Mouse (Mus musculus) heart, postnatal 0 days (tissue): Measurements from ENCODE around the gene Tspan14. TPM values are rescaled to one million over a fixed set of nuclear protein-coding genes. Genes with fewer than 3 reads are reported as not detected.

Experiments used
- ATAC-seq: fragments of 200-750 bp; cut with Nextera tagmentation; 2 replicates; pipeline ENCODE4 v1.8.0; 2017; ENCODE audit warnings: low read depth, moderate number of reproducible peaks, moderate library complexity; ENCODE audit not compliant: insufficient read depth
- DNase-seq: peaks from one replicate; pipeline ENCODE4 v3.0.0-alpha.2; 2016; ENCODE audit warnings: low spot score
- H3K27ac ChIP-seq: fragments of 300-500 bp; sonication (generic); 2 replicates; pipeline ENCODE4 v1.5.1; 2014; ENCODE audit warnings: low read depth, mild to moderate bottlenecking
- H3K27me3 ChIP-seq: fragments of 300-500 bp; sonication (generic); 2 replicates; pipeline ENCODE4 v1.6.1; 2014; ENCODE audit warnings: low read length, mixed read lengths; ENCODE audit not compliant: control insufficient read depth, insufficient read depth
- H3K36me3 ChIP-seq: fragments of 300-500 bp; sonication (generic); replicated peaks from 2 replicates; pipeline ENCODE4 v1.6.1; 2014; ENCODE audit warnings: low read length, mixed read lengths; ENCODE audit not compliant: control insufficient read depth, insufficient read depth
- H3K4me1 ChIP-seq: fragments of 300-500 bp; sonication (generic); 2 replicates; pipeline ENCODE4 v1.6.1; 2014; ENCODE audit warnings: antibody characterized with exemption; ENCODE audit not compliant: control insufficient read depth, insufficient read depth
- H3K4me2 ChIP-seq: fragments of 300-500 bp; sonication (generic); 2 replicates; pipeline ENCODE4 v1.6.1; 2014; ENCODE audit warnings: low read depth, mild to moderate bottlenecking, low read length, moderate library complexity
- H3K4me3 ChIP-seq: fragments of 300-500 bp; sonication (generic); 2 replicates; pipeline ENCODE4 v1.5.1; 2014; ENCODE audit warnings: low read depth, low read length
- H3K9ac ChIP-seq: fragments of 300-500 bp; sonication (generic); replicated peaks from 2 replicates; pipeline ENCODE4 v1.6.1; 2014; ENCODE audit warnings: low read depth, low read length, mixed read lengths
- H3K9me3 ChIP-seq: fragments of 300-500 bp; sonication (generic); replicated peaks from 2 replicates; pipeline ENCODE4 v1.6.1; 2016; ENCODE audit warnings: low read length; ENCODE audit not compliant: control insufficient read depth
- CTCF ChIP-seq: IDR thresholded peaks from 2 replicates; pipeline ENCODE4 v1.5.1; 2016; ENCODE audit warnings: antibody characterized with exemption, control low read depth, low read depth
- EP300 ChIP-seq: IDR thresholded peaks from 2 replicates; pipeline ENCODE4 v1.6.1; 2016; ENCODE audit warnings: antibody characterized with exemption, low read depth
- WGBS: fragments of 180-500 bp; shearing (Covaris S2); extraction: QIAGEN DNeasy Blood & Tissue Kit; methylation state at CpG from one replicate; pipeline ENCODE4 v1.1.7; 2014; 5-methylcytosine and 5-hydroxymethylcytosine counted together
- polyA plus RNA-seq: library from polyadenylated mRNA; unstranded; fragments of >200 nt; fragmentation: Nextera tagmentation; extraction: Ambion mirVana; gene quantifications from 2 replicates; pipeline ENCODE4 v1.2.1, GENCODE M21; 2015
- total RNA-seq: library from RNA; depleted of rRNA; stranded (reverse); fragments of >200 nt; gene quantifications from 2 replicates; pipeline ENCODE4 v1.2.3, GENCODE M21; 2014; ENCODE audit warnings: low replicate concordance; rRNA removed

Gene Tspan14
- 15.6 and 30.2 TPM in 2 replicates for total RNA-seq
- 21.6 and 23.8 TPM in 2 replicates for polyA plus RNA-seq

DNA sequence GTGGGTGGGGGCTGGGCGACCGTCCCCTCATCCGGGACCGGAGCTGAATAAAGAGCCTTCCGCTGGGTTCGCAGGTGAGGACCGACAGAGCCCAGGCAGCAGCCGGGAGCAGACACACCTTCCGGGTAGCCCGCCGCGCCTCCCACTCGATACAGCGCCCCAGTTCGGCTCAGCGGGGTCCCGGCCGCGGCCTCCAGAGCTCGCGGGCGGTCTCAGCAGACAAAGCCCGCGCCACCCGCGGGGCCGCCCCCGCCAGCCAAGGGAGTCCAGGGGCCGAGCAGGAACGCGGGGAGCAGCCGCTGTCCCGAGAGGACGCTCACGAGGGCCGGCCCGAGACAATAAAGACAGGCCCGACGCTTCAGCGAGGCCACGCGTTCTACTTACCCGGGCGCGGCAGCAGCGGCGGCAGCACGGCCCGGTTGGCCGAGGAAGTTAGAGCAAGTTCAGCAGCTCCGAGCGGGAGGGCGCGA, at the start of gene Tspan14:
TSS of gene Tspan14 (minus strand) at position 416 of the 470 bp plus-strand sequence.
- peak within 1 kb of the TSS; percentile 89 for H3K4me2 ChIP-seq
- H3K9ac ChIP-seq = peak within 1 kb of the TSS; percentile 88
- H3K9me3 ChIP-seq = no peaks in the 10 kb centered on the region
- ATAC-seq = peak; percentile 40; the same call in 1 of the 2 replicates
- under 1% methylated on average over 52 of the region's 54 CpGs for WGBS
- H3K36me3 ChIP-seq = no peaks in the 10 kb centered on the region
- no peaks in the 10 kb centered on the region for H3K27me3 ChIP-seq
- no peak for DNase-seq
- H3K4me3 ChIP-seq = peak within 1 kb of the TSS; percentile 95
- H3K4me1 ChIP-seq = peaks cover 14% of the 10 kb centered on the region
- TF ChIP-seq CTCF (no peak), EP300 (no peak)
- H3K27ac ChIP-seq = peak within 1 kb of the TSS; percentile 89

DNA sequence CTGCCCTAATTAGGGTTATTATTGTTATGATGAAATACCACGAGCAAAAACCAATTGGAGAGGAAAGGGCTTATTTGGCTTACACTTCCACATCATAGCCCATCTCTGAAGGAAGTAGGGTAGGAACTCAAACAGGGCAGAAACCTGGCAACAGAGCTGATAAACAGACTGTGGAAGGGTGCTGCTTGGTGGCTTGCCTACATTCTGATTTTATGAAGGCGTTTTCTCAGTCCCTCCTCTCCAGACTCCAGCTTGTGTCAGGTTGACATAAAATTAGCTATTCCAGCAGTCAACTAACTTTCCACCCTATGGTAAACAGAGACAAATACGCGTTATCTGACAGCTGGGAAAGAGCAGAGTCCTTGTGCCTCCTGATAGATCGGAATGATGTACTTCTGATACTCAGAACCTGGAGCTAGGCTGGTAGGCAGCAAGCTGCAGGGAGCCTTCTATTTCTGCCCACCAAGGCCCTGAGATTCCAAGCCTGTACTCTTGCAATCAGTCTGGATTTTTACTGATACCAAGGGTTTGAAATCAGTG, 48.2 kb upstream of the Tspan14 start:
- H3K27me3 ChIP-seq = no peaks in the 10 kb centered on the region
- ATAC-seq = no peak
- no peaks in the 10 kb centered on the region for H3K36me3 ChIP-seq
- H3K27ac ChIP-seq = no peak overlapping the region
- H3K9ac ChIP-seq = no peak overlapping the region
- TF ChIP-seq CTCF (no peak), EP300 (no peak)
- no peak for DNase-seq
- H3K4me1 ChIP-seq = peaks cover 17% of the 10 kb centered on the region; the same call in 1 of the 2 replicates
- no peak overlapping the region for H3K4me2 ChIP-seq
- H3K4me3 ChIP-seq = no peak overlapping the region
- no peaks in the 10 kb centered on the region for H3K9me3 ChIP-seq
- 56% methylated on average over 5 of the region's 5 CpGs for WGBS

DNA sequence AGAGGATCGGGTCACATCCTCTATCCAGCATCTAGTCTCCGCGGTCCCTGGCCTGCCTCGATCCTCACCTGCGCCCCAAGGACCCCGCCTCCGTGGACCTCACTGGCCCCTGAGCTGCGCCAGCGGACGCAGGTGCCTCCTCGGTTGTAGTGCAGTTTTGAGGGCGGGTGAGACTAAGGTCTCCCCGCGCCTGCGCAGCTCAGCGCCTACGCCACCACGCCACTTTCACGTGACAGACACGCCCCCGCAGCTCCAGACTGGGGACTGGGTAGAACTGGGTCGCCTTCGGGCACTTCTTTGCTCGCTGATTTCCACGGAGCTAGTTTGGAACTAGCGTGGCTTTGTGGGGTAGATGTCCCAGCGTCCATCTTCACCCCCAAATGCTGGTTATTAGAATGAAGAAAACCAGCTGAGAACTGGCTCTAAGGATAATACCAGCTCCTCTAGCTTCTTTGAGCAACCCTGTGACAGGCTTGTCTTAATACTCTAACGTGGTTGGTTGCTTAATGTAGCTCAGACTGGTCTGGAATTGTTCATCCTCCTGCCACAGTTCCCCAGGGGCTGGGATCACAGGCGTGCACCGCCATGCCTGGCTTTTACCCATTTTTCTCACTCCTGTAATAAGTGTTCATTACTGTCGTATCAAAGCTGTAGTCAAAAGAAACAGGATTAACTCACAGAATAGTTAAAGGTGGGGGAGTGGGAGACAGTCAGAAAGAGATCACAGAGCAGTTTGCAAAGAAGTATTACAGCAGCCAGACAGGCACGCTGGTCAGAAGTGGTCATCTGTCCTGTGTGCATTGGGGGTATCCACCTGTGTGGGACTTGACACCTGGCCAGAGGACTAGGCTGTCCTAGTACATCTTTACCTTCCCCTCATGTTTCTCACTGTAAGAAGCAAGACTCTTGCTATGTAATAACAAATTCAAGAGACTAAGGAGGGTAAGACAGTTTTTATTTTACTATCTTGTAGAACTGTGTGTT, 47.3 kb upstream of the Tspan14 start, which contains the start of gene Fam213a:
TSS of gene Fam213a (minus strand) at position 159 of the 984 bp plus-strand sequence.
- DNase-seq (peak; percentile 83), ATAC-seq (peak; percentile 96)
- no peaks in the 10 kb centered on the region for H3K36me3 ChIP-seq
- H3K4me2 ChIP-seq = peak within 1 kb of the TSS; percentile 95
- peak within 1 kb of the TSS; percentile 59 for H3K4me3 ChIP-seq
- peak within 1 kb of the TSS; percentile 67 for H3K9ac ChIP-seq
- peak within 1 kb of the TSS; percentile 60 for H3K27ac ChIP-seq
- WGBS = 3% methylated on average over 32 of the region's 32 CpGs
- H3K4me1 ChIP-seq = peaks cover 17% of the 10 kb centered on the region; the same call in 1 of the 2 replicates
- TF ChIP-seq EP300 (no peak), CTCF (no peak)
- no peaks in the 10 kb centered on the region for H3K9me3 ChIP-seq
- H3K27me3 ChIP-seq = no peaks in the 10 kb centered on the region

DNA sequence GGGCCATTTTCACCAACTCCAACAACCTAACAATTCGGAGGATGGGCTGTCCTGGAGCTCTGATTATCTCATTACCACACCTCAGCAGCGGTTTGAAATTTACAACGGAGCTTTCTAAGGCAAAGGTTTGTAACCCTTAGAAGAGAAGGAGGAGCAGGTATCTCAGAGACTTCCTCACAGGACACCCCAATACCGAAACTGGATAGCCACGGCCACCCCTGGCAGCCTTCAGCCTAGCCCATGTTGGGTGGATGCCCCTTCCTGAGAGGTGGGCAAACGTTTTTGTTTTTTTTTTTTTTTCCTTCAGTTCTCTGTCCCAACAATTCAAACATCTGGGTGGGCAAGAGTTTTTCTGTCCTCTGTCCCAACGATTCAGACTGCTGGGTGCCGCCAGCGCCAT, 46.5 kb upstream of the Tspan14 start:
- H3K9me3 ChIP-seq = no peaks in the 10 kb centered on the region
- ATAC-seq (no peak), DNase-seq (no peak)
- H3K36me3 ChIP-seq = no peaks in the 10 kb centered on the region
- peaks cover 17% of the 10 kb centered on the region; the same call in 1 of the 2 replicates for H3K4me1 ChIP-seq
- H3K27me3 ChIP-seq = no peaks in the 10 kb centered on the region
- H3K4me3 ChIP-seq = peak overlapping the region; percentile 59
- H3K27ac ChIP-seq = no peak overlapping the region
- TF ChIP-seq EP300 (no peak), CTCF (no peak)
- peak overlapping the region; percentile 67 for H3K9ac ChIP-seq
- WGBS = 16% methylated on average over 9 of the region's 9 CpGs
- H3K4me2 ChIP-seq = peak overlapping the region; percentile 95

DNA sequence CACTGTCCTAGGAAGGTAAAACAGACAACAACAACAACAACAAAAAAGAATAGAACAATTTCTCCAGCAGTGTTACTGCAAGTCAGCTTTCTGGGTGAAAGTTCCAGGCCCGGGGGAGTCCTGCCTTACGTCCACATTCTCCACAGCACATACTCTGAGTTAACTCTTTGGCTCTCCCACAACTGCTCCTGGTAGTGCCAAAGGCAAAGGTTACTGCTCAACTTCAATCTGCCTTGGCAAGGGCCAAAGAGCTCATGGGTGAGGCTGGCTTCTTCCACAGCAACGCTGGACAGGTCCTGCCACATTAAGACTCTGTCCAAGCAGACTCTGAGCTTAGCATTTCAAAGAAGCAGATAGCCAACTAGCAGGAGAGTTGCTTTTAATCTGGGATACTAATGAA, 45.3 kb upstream of the Tspan14 start:
- DNase-seq (no peak), ATAC-seq (no peak)
- TF ChIP-seq CTCF = no peak
- no peak for TF ChIP-seq EP300
- 66% methylated on average over 3 of the region's 3 CpGs for WGBS
- Histone ChIP-seq H3K36me3 (no peaks in the 10 kb centered on the region), H3K27ac (no peak overlapping the region), H3K4me1 (peaks cover 8% of the 10 kb centered on the region; the same call in 1 of the 2 replicates), H3K4me2 (no peak overlapping the region), H3K27me3 (no peaks in the 10 kb centered on the region), H3K4me3 (no peak overlapping the region), H3K9me3 (no peaks in the 10 kb centered on the region), H3K9ac (no peak overlapping the region)
